Mouse (Mus musculus): ENCODE data around the gene Actbl2.

DNA sequence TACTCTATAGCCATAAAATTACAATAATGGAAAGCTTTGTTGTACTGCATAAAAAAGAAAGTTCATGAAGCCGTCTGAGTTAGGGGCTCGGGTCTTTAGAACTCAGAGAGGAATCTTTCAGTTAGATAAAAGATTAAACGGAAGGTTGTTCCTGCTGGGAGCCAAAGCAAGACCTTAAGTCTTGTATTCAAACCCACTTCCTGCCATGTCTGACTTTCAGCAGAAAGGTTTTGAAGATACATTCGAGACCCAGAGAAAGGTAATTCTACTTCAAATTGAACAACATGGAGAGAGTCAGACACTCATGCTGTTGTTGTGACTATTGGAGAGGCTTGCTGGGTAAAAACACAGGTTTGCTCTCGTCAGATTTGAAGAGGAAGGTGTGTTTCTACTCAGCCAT, 3.0 kb upstream of the Actbl2 start:
- no peak for TF ChIP-seq CTCF (IDR thresholded peaks at IDR 0.05; ENCODE audit: insufficient read depth, low read depth, low read length)
- TF ChIP-seq POLR2A (IDR thresholded peaks at IDR 0.05; ENCODE audit: insufficient read depth, low read depth, low read length): no peak
